Mouse (Mus musculus): Measurements from ENCODE around the gene Lpcat2. TPM values are rescaled to one million over a fixed set of nuclear protein-coding genes. Genes with fewer than 3 reads are reported as not detected.

Gene Lpcat2
- polyA plus RNA-seq, 1 experiment from 2014 or later: 14.7 TPM

DNA sequence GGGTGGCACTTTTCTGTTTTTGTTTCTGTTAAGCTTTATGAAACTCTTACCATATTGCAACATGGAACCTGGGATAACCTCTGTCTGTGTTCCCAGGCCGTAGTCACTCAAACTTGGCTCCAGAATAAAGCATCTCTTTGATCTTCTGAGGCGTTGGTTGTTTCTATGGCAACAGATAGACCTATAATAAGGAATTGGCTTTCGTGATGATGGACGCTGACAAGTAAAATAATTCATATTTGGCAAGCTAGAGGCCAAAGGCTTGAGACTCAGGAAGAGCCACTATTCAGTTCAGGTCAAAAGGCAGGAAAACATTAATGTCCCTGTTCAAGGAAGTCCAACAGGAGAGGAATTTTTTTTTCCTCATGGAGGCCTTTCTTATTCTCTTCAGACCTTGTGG is 73.8 kb downstream of the Lpcat2 start:
- H3K27me3 ChIP-seq: no peaks in the 10 kb centered on the region
- no peaks in the 10 kb centered on the region for H3K9me3 ChIP-seq
- no peak overlapping the region for H3K9ac ChIP-seq
- H3K4me3 ChIP-seq: no peak overlapping the region
- WGBS: 62% methylated on average over 4 of the region's 4 CpGs
- no peak overlapping the region for H3K27ac ChIP-seq
- no peaks in the 10 kb centered on the region for H3K36me3 ChIP-seq
- H3K4me2 ChIP-seq: no peak overlapping the region
- no peak for ATAC-seq (ENCODE audit: insufficient number of reproducible peaks, low FRiP score, low TSS enrichment, low read depth)
- H3K4me1 ChIP-seq: no peaks in the 10 kb centered on the region; the same call in 1 of the 2 replicates

GRCm38 (mm10) chr8:92938056-92938455 is 82.9 kb downstream of the Lpcat2 start:
- Histone ChIP-seq H3K27ac (no peak overlapping the region), H3K4me1 (no peaks in the 10 kb centered on the region), H3K4me2 (no peak overlapping the region), H3K4me3 (no peak overlapping the region), H3K27me3 (no peaks in the 10 kb centered on the region), H3K9me3 (no peaks in the 10 kb centered on the region), H3K36me3 (no peaks in the 10 kb centered on the region), H3K9ac (no peak overlapping the region)
- 71% methylated on average over 4 of the region's 4 CpGs for WGBS
- ATAC-seq (ENCODE audit: insufficient number of reproducible peaks, low FRiP score, low TSS enrichment, low read depth): no peak

GRCm38 (mm10) chr8:92949071-92949470 is 93.9 kb downstream of the Lpcat2 start:
- Histone ChIP-seq H3K4me2 (no peak overlapping the region), H3K4me1 (no peaks in the 10 kb centered on the region), H3K9ac (no peak overlapping the region), H3K9me3 (no peaks in the 10 kb centered on the region), H3K27ac (no peak overlapping the region), H3K27me3 (no peaks in the 10 kb centered on the region), H3K36me3 (no peaks in the 10 kb centered on the region), H3K4me3 (no peak overlapping the region)
- ATAC-seq (ENCODE audit: insufficient number of reproducible peaks, low FRiP score, low TSS enrichment, low read depth): no peak
- WGBS: 79% methylated on average over 4 of the region's 4 CpGs

- Histone ChIP-seq H3K36me3 (no peaks in the 10 kb centered on the region), H3K9me3 (no peaks in the 10 kb centered on the region), H3K4me2 (no peak overlapping the region), H3K4me3 (no peak overlapping the region), H3K4me1 (no peaks in the 10 kb centered on the region), H3K9ac (no peak overlapping the region), H3K27ac (no peak overlapping the region), H3K27me3 (0 out of 2 replicates have a peak, but pooled peaks cover 3% of the 10 kb centered on the region)
- ATAC-seq (ENCODE audit: insufficient number of reproducible peaks, low FRiP score, low TSS enrichment, low read depth): no peak
- WGBS: 82% methylated on average over 12 of the region's 12 CpGs
Measured at GRCm38 (mm10) chr8:92950639-92951371, 95.7 kb downstream of the Lpcat2 start.

- Histone ChIP-seq H3K27ac (no peak overlapping the region), H3K9ac (no peak overlapping the region), H3K9me3 (no peaks in the 10 kb centered on the region), H3K27me3 (peaks cover 20% of the 10 kb centered on the region), H3K4me2 (no peak overlapping the region), H3K4me3 (no peak overlapping the region), H3K36me3 (no peaks in the 10 kb centered on the region), H3K4me1 (no peaks in the 10 kb centered on the region)
- ATAC-seq (ENCODE audit: insufficient number of reproducible peaks, low FRiP score, low TSS enrichment, low read depth): no peak
- 76% methylated on average over 5 of the region's 5 CpGs for WGBS
Measured at GRCm38 (mm10) chr8:92954044-92954443, 98.9 kb downstream of the Lpcat2 start.

- Histone ChIP-seq H3K27ac (no peak within 1 kb of the TSS), H3K9ac (0 out of 2 replicates have a peak within 1 kb of the TSS, but pooled peaks have one; percentile 20), H3K4me2 (peak within 1 kb of the TSS; percentile 83), H3K9me3 (no peaks in the 10 kb centered on the region), H3K4me1 (peaks cover 12% of the 10 kb centered on the region), H3K4me3 (peak within 1 kb of the TSS; percentile 42), H3K27me3 (peaks cover 68% of the 10 kb centered on the region), H3K36me3 (no peaks in the 10 kb centered on the region)
- 72% methylated on average over 10 of the region's 10 CpGs for WGBS
- ATAC-seq (ENCODE audit: insufficient number of reproducible peaks, low FRiP score, low TSS enrichment, low read depth): no peak
Measured at GRCm38 (mm10) chr8:92959779-92960178, 104.6 kb downstream of the Lpcat2 start, which contains the start of gene Slc6a2. Slc6a2 (plus strand) TSS chr8:92960079.

- H3K4me1 ChIP-seq: peaks cover 12% of the 10 kb centered on the region
- no peaks in the 10 kb centered on the region for H3K9me3 ChIP-seq
- no peak overlapping the region for H3K27ac ChIP-seq
- H3K36me3 ChIP-seq: no peaks in the 10 kb centered on the region
- H3K4me3 ChIP-seq: peak overlapping the region; percentile 42
- H3K4me2 ChIP-seq: peak overlapping the region; percentile 83
- H3K9ac ChIP-seq: 0 out of 2 replicates have a peak overlapping the region, but pooled peaks have one; percentile 20
- ATAC-seq (ENCODE audit: insufficient number of reproducible peaks, low FRiP score, low TSS enrichment, low read depth): 0 out of 2 replicates have a peak, but pooled peaks have one; percentile 44
- under 1% methylated on average over 42 of the region's 42 CpGs for WGBS
- peaks cover 67% of the 10 kb centered on the region for H3K27me3 ChIP-seq
Measured at GRCm38 (mm10) chr8:92960451-92960911, 105.3 kb downstream of the Lpcat2 start.

- Histone ChIP-seq H3K4me1 (peaks cover 12% of the 10 kb centered on the region), H3K9ac (no peak overlapping the region), H3K36me3 (no peaks in the 10 kb centered on the region), H3K4me2 (peak overlapping the region; percentile 83), H3K9me3 (no peaks in the 10 kb centered on the region), H3K27ac (no peak overlapping the region), H3K27me3 (peaks cover 65% of the 10 kb centered on the region), H3K4me3 (peak overlapping the region; percentile 42)
- no peak for ATAC-seq (ENCODE audit: insufficient number of reproducible peaks, low FRiP score, low TSS enrichment, low read depth)
- 3% methylated on average over 25 of the region's 25 CpGs for WGBS
Measured at GRCm38 (mm10) chr8:92961088-92961487, 105.9 kb downstream of the Lpcat2 start.

- Histone ChIP-seq H3K27ac (no peak overlapping the region), H3K27me3 (peaks cover 43% of the 10 kb centered on the region), H3K4me3 (no peak overlapping the region), H3K4me1 (peaks cover 12% of the 10 kb centered on the region), H3K9ac (no peak overlapping the region), H3K9me3 (no peaks in the 10 kb centered on the region), H3K4me2 (no peak overlapping the region), H3K36me3 (no peaks in the 10 kb centered on the region)
- ATAC-seq (ENCODE audit: insufficient number of reproducible peaks, low FRiP score, low TSS enrichment, low read depth): no peak
- WGBS: 60% methylated on average over 2 of the region's 2 CpGs
Measured at GRCm38 (mm10) chr8:92964556-92964955, 109.4 kb downstream of the Lpcat2 start.

Small RNA genes lying within 50 kb of the gene (microRNA-seq; reads per million reads assigned to microRNA genes)
- not detected for gene Gm22151

Other genes starting within 250 kb of the Lpcat2 start
- 5.6 and 7.6 TPM in 2 replicates for gene Irx6, start 181.1 kb upstream of the Lpcat2 start, polyA plus RNA-seq (2015; fragmentation: Nextera tagmentation; extraction: Ambion mirVana)
- gene Mmp2, start 28.0 kb upstream of the Lpcat2 start, polyA plus RNA-seq (2015; fragmentation: Nextera tagmentation; extraction: Ambion mirVana): 288 and 295 TPM in 2 replicates
- gene Capns2, start 46.1 kb downstream of the Lpcat2 start, polyA plus RNA-seq (2015; fragmentation: Nextera tagmentation; extraction: Ambion mirVana): 107 and 113 TPM in 2 replicates
- 0.11 and 0.19 TPM in 2 replicates for gene Slc6a2, start 104.7 kb downstream of the Lpcat2 start, polyA plus RNA-seq (2015; fragmentation: Nextera tagmentation; extraction: Ambion mirVana)
- gene Ces1a, start 192.9 kb downstream of the Lpcat2 start, polyA plus RNA-seq (2015; fragmentation: Nextera tagmentation; extraction: Ambion mirVana): not detected in 2 replicates
- gene Ces1b, start 224.7 kb downstream of the Lpcat2 start, polyA plus RNA-seq (2015; fragmentation: Nextera tagmentation; extraction: Ambion mirVana): not detected in 2 replicates

All from limb, embryonic 15.5 days (tissue).